Mouse (Mus musculus): ENCODE data around the gene Magi2. TPM values are rescaled to one million over a fixed set of nuclear protein-coding genes. Genes with fewer than 3 reads are reported as not detected.

Gene Magi2
- polyA plus RNA-seq, 1 experiment from 2014 or later = 4.6 TPM

DNA sequence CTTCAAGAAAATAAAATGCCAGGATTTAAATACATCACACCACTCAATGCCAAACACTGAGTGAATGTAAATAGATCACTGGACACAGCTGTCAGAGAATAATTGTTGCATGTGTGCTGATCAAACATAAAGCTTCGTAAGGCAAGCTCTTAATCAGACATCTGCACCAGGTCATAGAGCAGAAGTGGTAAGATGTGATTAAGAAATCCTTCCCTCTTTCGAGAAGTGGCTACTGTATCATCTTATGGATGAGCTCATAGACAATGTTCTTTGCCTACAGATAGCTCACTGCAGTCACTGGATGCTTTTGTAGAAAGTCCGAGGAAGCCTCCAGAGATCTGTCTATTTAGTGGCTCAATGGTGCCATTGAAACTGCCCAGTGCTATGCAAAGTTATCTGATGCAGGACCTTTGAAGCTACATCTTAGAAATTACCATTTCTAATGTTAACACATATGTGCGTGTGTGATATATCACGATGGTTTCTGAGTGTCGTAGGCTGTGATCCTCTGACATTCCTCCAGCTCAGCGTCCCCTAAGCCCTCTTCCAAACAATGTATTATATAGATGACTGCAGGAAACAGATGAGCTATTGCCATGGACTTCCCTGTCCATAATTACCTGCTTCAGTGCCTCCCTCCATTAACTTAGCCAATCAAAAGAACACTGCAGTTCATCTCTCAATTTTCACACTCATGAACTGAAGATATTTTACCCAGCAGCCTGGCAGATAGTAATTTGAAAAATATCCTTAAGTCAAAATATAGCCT lies 1231.1 kb downstream of the Magi2 start:
- no peak overlapping the region for H3K27ac ChIP-seq (ENCODE audit: low read depth, low read length)
- WGBS = 75% methylated on average over 7 of the region's 7 CpGs
- H3K36me3 ChIP-seq (ENCODE audit: control insufficient read depth, insufficient read depth, low read length) = no peaks in the 10 kb centered on the region
- H3K4me3 ChIP-seq (ENCODE audit: low read depth, low read length) = no peak overlapping the region
- H3K27me3 ChIP-seq (ENCODE audit: control insufficient read depth, insufficient read depth, low read length) = no peaks in the 10 kb centered on the region
- no peaks in the 10 kb centered on the region for H3K9me3 ChIP-seq (ENCODE audit: control insufficient read depth, low read length)
- H3K9ac ChIP-seq (ENCODE audit: low read length) = no peak overlapping the region
- DNase-seq (ENCODE audit: low spot score, missing footprints) (no peak), ATAC-seq (ENCODE audit: low FRiP score) (no peak)
- no peak overlapping the region for H3K4me2 ChIP-seq
- no peaks in the 10 kb centered on the region for H3K4me1 ChIP-seq (ENCODE audit: control insufficient read depth, insufficient read depth, low read length)

DNA sequence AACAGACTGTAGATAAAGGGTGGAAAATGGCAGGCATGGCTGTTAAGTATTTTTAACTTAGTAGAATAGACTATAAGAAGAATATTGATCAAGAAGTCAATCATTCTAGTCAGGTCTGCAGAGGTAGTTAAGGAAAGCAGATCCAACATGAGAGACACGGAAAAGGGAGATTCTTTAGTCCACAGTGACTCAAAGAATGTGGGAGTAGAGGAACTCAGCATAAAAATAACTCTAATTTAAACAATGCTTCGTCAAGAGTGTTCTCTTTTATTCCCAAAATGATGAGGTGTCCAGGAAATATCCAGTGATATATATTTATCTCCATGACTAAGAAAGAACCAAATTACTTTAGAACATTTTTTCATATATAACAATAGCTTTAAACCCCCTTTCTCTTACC lies 1234.9 kb downstream of the Magi2 start:
- WGBS = 70% methylated on average over 2 of the region's 2 CpGs
- Histone ChIP-seq H3K9me3 (ENCODE audit: control insufficient read depth, low read length) (no peaks in the 10 kb centered on the region), H3K27me3 (ENCODE audit: control insufficient read depth, insufficient read depth, low read length) (no peaks in the 10 kb centered on the region), H3K4me2 (no peak overlapping the region), H3K27ac (ENCODE audit: low read depth, low read length) (no peak overlapping the region), H3K4me3 (ENCODE audit: low read depth, low read length) (no peak overlapping the region), H3K9ac (ENCODE audit: low read length) (no peak overlapping the region), H3K4me1 (ENCODE audit: control insufficient read depth, insufficient read depth, low read length) (no peaks in the 10 kb centered on the region), H3K36me3 (ENCODE audit: control insufficient read depth, insufficient read depth, low read length) (no peaks in the 10 kb centered on the region)
- ATAC-seq (ENCODE audit: low FRiP score) (no peak), DNase-seq (ENCODE audit: low spot score, missing footprints) (peak; percentile 14)

DNA sequence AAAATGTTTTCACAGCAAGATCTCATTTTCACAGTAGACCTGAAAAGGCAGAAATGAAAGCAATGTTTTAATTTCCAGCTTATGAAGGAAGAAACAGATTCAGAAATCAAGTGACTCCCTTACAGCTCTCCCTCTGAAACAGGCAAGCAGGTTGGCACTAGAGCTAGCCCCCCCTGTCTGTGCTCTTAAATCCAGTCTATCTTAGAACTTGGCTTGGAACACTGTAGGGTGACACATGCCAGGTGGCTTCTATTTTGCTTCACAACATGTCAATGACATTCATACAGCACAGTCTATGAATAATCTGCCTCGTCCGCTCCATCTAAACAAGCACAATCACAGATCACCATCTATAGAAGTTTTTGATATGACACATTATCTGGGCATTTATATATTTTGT lies 1235.5 kb downstream of the Magi2 start:
- no peak overlapping the region for H3K4me2 ChIP-seq
- H3K36me3 ChIP-seq (ENCODE audit: control insufficient read depth, insufficient read depth, low read length) = no peaks in the 10 kb centered on the region
- peak; percentile 69 for DNase-seq (ENCODE audit: low spot score, missing footprints)
- WGBS = 94% methylated on average over 2 of the region's 2 CpGs
- no peaks in the 10 kb centered on the region for H3K27me3 ChIP-seq (ENCODE audit: control insufficient read depth, insufficient read depth, low read length)
- no peak overlapping the region for H3K9ac ChIP-seq (ENCODE audit: low read length)
- H3K27ac ChIP-seq (ENCODE audit: low read depth, low read length) = no peak overlapping the region
- H3K9me3 ChIP-seq (ENCODE audit: control insufficient read depth, low read length) = no peaks in the 10 kb centered on the region
- no peaks in the 10 kb centered on the region for H3K4me1 ChIP-seq (ENCODE audit: control insufficient read depth, insufficient read depth, low read length)
- no peak overlapping the region for H3K4me3 ChIP-seq (ENCODE audit: low read depth, low read length)
- ATAC-seq (ENCODE audit: low FRiP score) = no peak

DNA sequence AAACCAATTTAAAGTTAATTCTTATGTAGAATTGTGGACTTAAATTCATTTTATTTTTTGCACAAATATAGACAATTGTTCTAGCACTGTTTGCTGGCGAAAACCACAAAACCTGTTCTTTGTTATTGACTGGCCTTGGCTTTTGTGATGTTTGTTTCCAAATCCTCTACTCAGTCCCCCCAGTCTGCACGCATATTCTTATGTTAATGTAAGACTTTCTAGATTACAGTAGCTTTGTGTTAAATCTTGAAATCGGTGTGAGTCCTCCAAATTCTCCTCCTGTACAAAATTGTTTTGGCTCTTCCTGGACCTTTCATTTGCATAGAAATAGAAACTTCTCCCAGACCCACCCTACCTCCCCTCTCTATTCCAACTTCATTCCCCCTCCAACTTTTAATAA lies 1242.9 kb downstream of the Magi2 start:
- WGBS = 67% methylated on average over 3 of the region's 3 CpGs
- H3K9me3 ChIP-seq (ENCODE audit: control insufficient read depth, low read length) = no peaks in the 10 kb centered on the region

GRCm38 (mm10) chr5:20470466-20470865 lies 1243.6 kb downstream of the Magi2 start:
- Histone ChIP-seq H3K9ac (ENCODE audit: low read length) (no peak overlapping the region), H3K4me1 (ENCODE audit: control insufficient read depth, insufficient read depth, low read length) (no peaks in the 10 kb centered on the region)

More for the DNA sequence above, 1242.9 kb downstream of the Magi2 start:
- Histone ChIP-seq H3K36me3 (ENCODE audit: control insufficient read depth, insufficient read depth, low read length) (no peaks in the 10 kb centered on the region), H3K4me1 (ENCODE audit: control insufficient read depth, insufficient read depth, low read length) (no peaks in the 10 kb centered on the region), H3K27me3 (ENCODE audit: control insufficient read depth, insufficient read depth, low read length) (no peaks in the 10 kb centered on the region), H3K27ac (ENCODE audit: low read depth, low read length) (no peak overlapping the region), H3K4me2 (no peak overlapping the region), H3K4me3 (ENCODE audit: low read depth, low read length) (no peak overlapping the region), H3K9ac (ENCODE audit: low read length) (no peak overlapping the region)
- DNase-seq (ENCODE audit: low spot score, missing footprints) (peak; percentile 59), ATAC-seq (ENCODE audit: low FRiP score) (no peak)

GRCm38 (mm10) chr5:20484505-20484904 lies 1257.7 kb downstream of the Magi2 start:
- no peaks in the 10 kb centered on the region for H3K36me3 ChIP-seq (ENCODE audit: control insufficient read depth, insufficient read depth, low read length)
- H3K27ac ChIP-seq (ENCODE audit: low read depth, low read length) = no peak overlapping the region
- H3K9ac ChIP-seq (ENCODE audit: low read length) = no peak overlapping the region
- DNase-seq (ENCODE audit: low spot score, missing footprints) = peak; percentile 4
- H3K4me1 ChIP-seq (ENCODE audit: control insufficient read depth, insufficient read depth, low read length) = no peaks in the 10 kb centered on the region
- ATAC-seq (ENCODE audit: low FRiP score) = no peak
- H3K4me2 ChIP-seq = no peak overlapping the region
- WGBS = 90% methylated on average over 7 of the region's 7 CpGs
- H3K9me3 ChIP-seq (ENCODE audit: control insufficient read depth, low read length) = no peaks in the 10 kb centered on the region
- no peaks in the 10 kb centered on the region for H3K27me3 ChIP-seq (ENCODE audit: control insufficient read depth, insufficient read depth, low read length)
- H3K4me3 ChIP-seq (ENCODE audit: low read depth, low read length) = no peak overlapping the region

More at GRCm38 (mm10) chr5:20470466-20470865, 1243.6 kb downstream of the Magi2 start:
- H3K27me3 ChIP-seq (ENCODE audit: control insufficient read depth, insufficient read depth, low read length) = no peaks in the 10 kb centered on the region
- H3K36me3 ChIP-seq (ENCODE audit: control insufficient read depth, insufficient read depth, low read length) = no peaks in the 10 kb centered on the region
- no peak overlapping the region for H3K27ac ChIP-seq (ENCODE audit: low read depth, low read length)
- no peak overlapping the region for H3K4me3 ChIP-seq (ENCODE audit: low read depth, low read length)
- no peaks in the 10 kb centered on the region for H3K9me3 ChIP-seq (ENCODE audit: control insufficient read depth, low read length)
- DNase-seq (ENCODE audit: low spot score, missing footprints) (peak; percentile 56), ATAC-seq (ENCODE audit: low FRiP score) (no peak)
- H3K4me2 ChIP-seq = no peak overlapping the region

DNA sequence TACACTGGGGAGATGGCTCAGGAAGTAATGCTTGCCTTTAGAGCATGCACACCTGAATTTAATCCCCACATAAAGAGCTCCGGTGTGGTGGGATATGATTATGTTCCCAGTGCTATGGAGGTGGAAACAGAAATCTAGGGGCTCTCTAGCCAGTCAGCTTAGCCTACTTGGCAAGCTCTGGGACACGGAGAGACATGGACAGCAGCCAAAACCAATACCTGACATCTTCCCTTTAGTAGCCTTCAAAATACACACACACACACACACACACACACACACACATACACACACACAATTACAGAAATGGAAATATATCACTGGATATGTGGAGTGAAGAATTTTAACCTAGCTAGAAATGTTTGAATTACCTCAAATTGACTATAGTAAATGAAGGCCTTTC lies 1265.1 kb downstream of the Magi2 start:
- no peak for ATAC-seq (ENCODE audit: low FRiP score)
- H3K4me3 ChIP-seq (ENCODE audit: low read depth, low read length) = no peak overlapping the region
- H3K36me3 ChIP-seq (ENCODE audit: control insufficient read depth, insufficient read depth, low read length) = no peaks in the 10 kb centered on the region
- H3K9ac ChIP-seq (ENCODE audit: low read length) = no peak overlapping the region
- H3K4me1 ChIP-seq (ENCODE audit: control insufficient read depth, insufficient read depth, low read length) = no peaks in the 10 kb centered on the region
- no peaks in the 10 kb centered on the region for H3K27me3 ChIP-seq (ENCODE audit: control insufficient read depth, insufficient read depth, low read length)
- no peaks in the 10 kb centered on the region for H3K9me3 ChIP-seq (ENCODE audit: control insufficient read depth, low read length)
- no peak overlapping the region for H3K27ac ChIP-seq (ENCODE audit: low read depth, low read length)
- no peak for DNase-seq (ENCODE audit: low spot score, missing footprints)
- 95% methylated on average over 2 of the region's 2 CpGs for WGBS
- no peak overlapping the region for H3K4me2 ChIP-seq

GRCm38 (mm10) chr5:20492679-20493078 lies 1265.8 kb downstream of the Magi2 start:
- no peak overlapping the region for H3K27ac ChIP-seq (ENCODE audit: low read depth, low read length)
- no peak for ATAC-seq (ENCODE audit: low FRiP score)
- WGBS = 97% methylated on average over 7 of the region's 7 CpGs
- no peak for DNase-seq (ENCODE audit: low spot score, missing footprints)
- no peak overlapping the region for H3K4me2 ChIP-seq
- no peak overlapping the region for H3K4me3 ChIP-seq (ENCODE audit: low read depth, low read length)
- H3K4me1 ChIP-seq (ENCODE audit: control insufficient read depth, insufficient read depth, low read length) = no peaks in the 10 kb centered on the region
- no peak overlapping the region for H3K9ac ChIP-seq (ENCODE audit: low read length)
- no peaks in the 10 kb centered on the region for H3K27me3 ChIP-seq (ENCODE audit: control insufficient read depth, insufficient read depth, low read length)
- H3K36me3 ChIP-seq (ENCODE audit: control insufficient read depth, insufficient read depth, low read length) = no peaks in the 10 kb centered on the region
- H3K9me3 ChIP-seq (ENCODE audit: control insufficient read depth, low read length) = no peaks in the 10 kb centered on the region

GRCm38 (mm10) chr5:20494010-20494409 lies 1267.2 kb downstream of the Magi2 start:
- WGBS = 68% methylated on average over 6 of the region's 6 CpGs
- no peak for DNase-seq (ENCODE audit: low spot score, missing footprints)
- H3K9me3 ChIP-seq (ENCODE audit: control insufficient read depth, low read length) = no peaks in the 10 kb centered on the region
- H3K27ac ChIP-seq (ENCODE audit: low read depth, low read length) = no peak overlapping the region
- no peaks in the 10 kb centered on the region for H3K4me1 ChIP-seq (ENCODE audit: control insufficient read depth, insufficient read depth, low read length)
- no peaks in the 10 kb centered on the region for H3K36me3 ChIP-seq (ENCODE audit: control insufficient read depth, insufficient read depth, low read length)
- no peak overlapping the region for H3K9ac ChIP-seq (ENCODE audit: low read length)
- ATAC-seq (ENCODE audit: low FRiP score) = no peak
- no peaks in the 10 kb centered on the region for H3K27me3 ChIP-seq (ENCODE audit: control insufficient read depth, insufficient read depth, low read length)
- no peak overlapping the region for H3K4me3 ChIP-seq (ENCODE audit: low read depth, low read length)
- no peak overlapping the region for H3K4me2 ChIP-seq
